Mouse (Mus musculus): ENCODE results near the gene Nexn. TPM values are rescaled to one million over a fixed set of nuclear protein-coding genes. Genes with fewer than 3 reads are reported as not detected.

Gene Nexn
- total RNA-seq, 2 experiments from 2014 or later: 362 to 386 TPM

DNA sequence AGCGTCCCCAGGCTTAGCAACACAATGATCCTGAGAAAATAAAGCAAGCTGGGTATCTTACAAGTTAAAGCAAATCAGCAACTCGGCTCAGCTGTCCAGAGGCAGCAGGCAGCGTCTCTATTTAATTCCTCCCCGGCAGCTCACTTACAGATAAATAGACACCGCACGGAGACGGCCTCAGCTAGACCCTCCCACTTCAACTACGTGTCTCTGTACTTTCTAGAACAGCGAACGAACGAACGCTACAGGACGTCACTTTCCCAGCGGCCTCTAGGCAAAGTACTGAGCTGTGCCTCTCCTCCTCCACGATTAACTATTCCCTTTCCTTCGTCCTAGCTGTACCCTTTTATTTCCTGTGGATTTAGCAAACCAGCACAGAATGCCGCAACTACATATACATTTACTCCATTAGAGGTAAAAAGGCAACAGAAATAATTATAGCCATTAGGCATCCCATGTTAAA is 72.5 kb downstream of the Nexn start:
- peak; percentile 71 for DNase-seq

DNA sequence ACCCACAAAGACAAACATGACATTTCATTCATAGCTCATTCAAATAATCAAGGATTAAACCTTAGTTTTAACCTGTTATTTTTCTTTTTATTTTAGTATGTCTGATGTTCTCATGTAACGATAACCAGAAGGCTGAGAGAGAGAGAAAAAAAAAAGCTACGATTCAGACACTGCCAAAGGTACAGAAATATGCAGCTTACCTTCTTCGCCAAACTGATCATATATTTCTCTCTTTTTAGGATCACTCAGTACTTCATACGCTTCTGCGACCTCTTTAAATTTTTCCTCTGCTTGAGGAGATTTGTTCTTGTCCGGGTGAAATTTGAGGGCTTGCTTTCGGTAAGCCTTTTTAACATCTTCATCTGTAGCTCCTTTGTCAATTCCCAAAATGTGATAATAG is 73.0 kb downstream of the Nexn start:
- DNase-seq: no peak

DNA sequence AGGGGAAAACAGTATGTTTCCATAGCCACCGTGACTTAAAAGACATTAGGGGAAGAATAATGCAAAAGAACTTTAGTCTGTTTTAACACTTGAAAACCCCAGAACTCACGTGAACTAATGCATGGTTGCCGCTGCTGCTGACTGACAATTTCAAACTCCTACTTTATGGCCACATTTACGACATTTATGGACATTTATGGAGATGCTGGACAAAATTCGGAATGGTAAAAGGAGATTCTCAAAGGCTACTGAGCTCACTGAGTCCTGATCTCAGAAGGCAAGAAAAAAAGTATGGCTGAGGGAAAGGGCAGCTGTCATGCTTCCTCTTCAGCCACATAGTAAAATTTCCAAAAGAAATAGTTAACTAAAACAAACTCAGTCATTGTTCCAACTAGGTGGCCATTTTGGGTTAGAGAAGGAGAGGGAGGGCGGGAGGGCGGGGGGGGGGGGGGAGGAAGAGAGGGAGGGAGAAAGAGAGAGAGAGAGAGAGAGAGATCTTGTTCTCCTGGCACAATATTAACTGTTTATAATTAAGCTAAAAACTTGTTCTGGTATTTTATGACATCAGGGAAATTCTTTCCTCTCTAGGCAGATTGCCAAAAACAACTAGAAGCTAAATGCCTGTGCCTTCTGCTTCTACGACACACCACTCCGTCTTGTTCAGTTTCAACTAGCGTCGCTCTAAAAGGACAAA is 73.8 kb downstream of the Nexn start:
- DNase-seq: no peak

DNA sequence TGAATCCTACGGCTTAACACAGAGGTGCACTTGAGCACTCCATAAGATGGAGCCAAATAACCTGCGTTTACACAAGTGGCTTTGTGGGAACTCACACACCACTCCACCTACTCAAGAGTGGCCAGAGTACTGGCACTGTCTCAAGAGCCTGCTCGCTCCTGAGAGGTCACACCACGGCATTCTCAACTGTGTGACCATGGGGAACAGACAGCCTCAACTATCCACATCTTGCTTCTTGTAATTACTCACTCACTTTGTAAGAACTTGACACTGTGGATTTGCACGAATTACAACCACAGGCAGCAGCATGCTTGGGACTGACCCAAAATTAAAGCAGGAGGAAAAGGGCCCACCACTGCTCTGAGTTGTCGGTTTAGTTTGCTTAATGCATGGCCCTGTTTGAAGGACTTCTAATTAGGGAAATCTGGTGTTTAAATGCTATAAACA is 74.3 kb downstream of the Nexn start:
- peak; percentile 22 for DNase-seq

DNA sequence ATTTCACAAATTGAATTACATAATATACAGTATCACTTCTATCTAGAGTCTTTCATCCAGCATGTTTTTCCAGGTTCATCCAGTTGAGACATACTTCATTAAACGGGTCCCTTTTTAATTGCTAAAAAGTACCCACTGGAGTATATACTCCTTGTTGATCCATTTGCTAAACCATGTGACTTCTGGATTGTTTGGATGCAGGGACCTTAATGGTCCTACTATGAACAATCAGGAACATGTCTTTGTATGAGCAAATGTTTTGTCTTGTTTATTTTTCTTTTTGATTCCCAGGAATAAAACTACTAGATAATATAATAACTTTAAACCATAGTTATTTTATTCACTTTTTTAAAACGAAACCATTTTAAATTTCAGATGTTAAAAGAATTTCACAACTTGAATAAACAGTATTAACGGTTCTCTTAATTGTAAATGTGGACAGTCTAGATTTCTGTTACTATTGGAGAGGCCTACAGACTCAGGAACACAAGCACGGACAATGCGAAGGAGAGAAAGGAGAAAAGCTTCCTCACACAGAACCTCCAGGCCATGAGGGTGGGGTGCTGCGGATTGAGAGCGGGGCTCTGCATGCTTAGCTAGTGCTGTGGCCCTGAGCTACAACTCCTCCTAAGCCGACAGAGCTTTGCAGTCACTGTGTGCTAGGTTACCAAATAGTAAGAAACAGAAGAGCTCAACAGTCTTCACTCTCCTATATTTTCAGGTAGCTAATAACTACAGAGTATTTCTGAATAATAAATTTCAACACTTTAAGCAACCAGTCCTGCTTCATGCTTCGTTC is 75.3 kb downstream of the Nexn start:
- no peak for DNase-seq

DNA sequence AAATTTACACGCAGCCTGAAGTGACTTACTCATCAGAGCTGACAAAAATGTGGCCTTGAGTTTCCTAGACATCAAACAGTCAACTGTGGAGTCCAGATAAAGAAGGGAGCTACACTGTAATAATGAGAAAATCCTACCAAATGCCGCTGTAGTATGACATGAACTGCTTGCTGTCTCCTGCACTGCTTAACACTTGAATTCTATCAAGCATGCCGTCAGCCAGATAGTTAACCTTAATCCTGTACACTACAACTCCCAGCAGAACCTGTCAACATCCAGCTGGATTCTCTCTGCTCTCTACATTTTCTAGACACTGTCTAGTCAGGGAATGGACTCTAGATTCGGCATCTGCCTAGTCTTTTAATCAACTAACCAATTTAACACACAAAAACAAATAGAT is 76.8 kb downstream of the Nexn start:
- no peak for DNase-seq

Other genes with a start within 250 kb of the Nexn start
- gene Gipc2, start 100.1 kb downstream of the Nexn start, total RNA-seq (2021): 1 to 10 TPM in 1 of 2 experiments, under 1 TPM in 1; 0.96 to 1.4 TPM
- 10 to 100 TPM; 52.7 to 58.7 TPM for gene Dnajb4, start 56.0 kb downstream of the Nexn start, total RNA-seq (2021)
- 10 to 100 TPM; 39.2 to 71.9 TPM for gene Fubp1, start 55.9 kb downstream of the Nexn start, total RNA-seq (2021)
- gene Miga1, start 74.1 kb upstream of the Nexn start, total RNA-seq (2021): 1 to 10 TPM; 4.2 to 4.6 TPM
- 10 to 100 TPM; 23.2 to 26.3 TPM for gene Usp33, start 80.1 kb upstream of the Nexn start, total RNA-seq (2021)
- gene Zzz3, start 129.1 kb upstream of the Nexn start, total RNA-seq (2021): 10 to 100 TPM; 18.2 to 26.8 TPM

Data from gastrocnemius, postnatal 10 days (tissue).